Mouse (Mus musculus) heart, embryonic 11.5 days (tissue): ENCODE data around the gene Cdhr3. TPM values are rescaled to one million over a fixed set of nuclear protein-coding genes. Genes with fewer than 3 reads are reported as not detected.

Source experiments
- ATAC-seq: fragments of 200-750 bp; cut with Nextera tagmentation; replicated peaks from 2 replicates; pipeline ENCODE4 v1.8.0; 2017; ENCODE audit warnings: moderate library complexity; ENCODE audit not compliant: insufficient number of reproducible peaks, low FRiP score, low TSS enrichment
- H3K27ac ChIP-seq: fragments of 300-500 bp; sonication (generic); 2 replicates; pipeline ENCODE4 v1.5.1; 2014; ENCODE audit warnings: mild to moderate bottlenecking, low read depth, low read length
- H3K27me3 ChIP-seq: fragments of 300-500 bp; sonication (generic); 2 replicates; pipeline ENCODE4 v1.6.1; 2014; ENCODE audit warnings: mild to moderate bottlenecking, low read length, mixed read lengths; ENCODE audit not compliant: control insufficient read depth, insufficient read depth
- H3K36me3 ChIP-seq: fragments of 300-500 bp; sonication (generic); 2 replicates; pipeline ENCODE4 v1.6.1; 2014; ENCODE audit warnings: mild to moderate bottlenecking, low read length, moderate library complexity, mixed read lengths; ENCODE audit not compliant: control insufficient read depth, insufficient read depth
- H3K4me1 ChIP-seq: fragments of 300-500 bp; sonication (generic); 2 replicates; pipeline ENCODE4 v1.6.1; 2014; ENCODE audit warnings: low read length; ENCODE audit not compliant: control insufficient read depth, insufficient read depth
- H3K4me2 ChIP-seq: fragments of 300-500 bp; sonication (generic); 2 replicates; pipeline ENCODE4 v1.6.1; 2014; ENCODE audit warnings: mild to moderate bottlenecking, moderate library complexity
- H3K4me3 ChIP-seq: fragments of 300-500 bp; sonication (generic); 2 replicates; pipeline ENCODE4 v1.5.1; 2014; ENCODE audit warnings: low read depth, low read length
- H3K9ac ChIP-seq: fragments of 300-500 bp; sonication (generic); 2 replicates; pipeline ENCODE4 v1.6.1; 2014; ENCODE audit warnings: mild to moderate bottlenecking, low read depth, low read length, moderate library complexity
- H3K9me3 ChIP-seq: fragments of 300-500 bp; sonication (generic); replicated peaks from 2 replicates; pipeline ENCODE4 v1.6.1; 2016; ENCODE audit warnings: low read length; ENCODE audit not compliant: control insufficient read depth
- WGBS: fragments of 180-500 bp; shearing (Covaris S2); extraction: QIAGEN DNeasy Blood & Tissue Kit; methylation state at CpG from one replicate; pipeline ENCODE4 v1.1.7; 2014; ENCODE audit not compliant: insufficient replicate concordance; 5-methylcytosine and 5-hydroxymethylcytosine counted together
- polyA plus RNA-seq: library from polyadenylated mRNA; unstranded; fragments of >200 nt; fragmentation: Nextera tagmentation; extraction: Ambion mirVana; gene quantifications from 2 replicates; pipeline ENCODE4 v1.2.1, GENCODE M21; 2014

Cdhr3 gene
- polyA plus RNA-seq, 1 experiment from 2014 or later: not detected

- H3K9me3 ChIP-seq: no peaks in the 10 kb centered on the region
- no peak for ATAC-seq
- H3K4me3 ChIP-seq: no peak overlapping the region
- H3K27me3 ChIP-seq: no peaks in the 10 kb centered on the region
- 46% methylated on average over 6 of the region's 6 CpGs for WGBS
- peaks cover 10% of the 10 kb centered on the region for H3K4me1 ChIP-seq
- H3K36me3 ChIP-seq: no peaks in the 10 kb centered on the region
- no peak overlapping the region for H3K27ac ChIP-seq
- no peak overlapping the region for H3K9ac ChIP-seq
- no peak overlapping the region for H3K4me2 ChIP-seq
These were observed 68.2 kb downstream of the Cdhr3 start for GRCm38 (mm10) chr12:33024524-33024923.

- Histone ChIP-seq H3K36me3 (no peaks in the 10 kb centered on the region), H3K9me3 (no peaks in the 10 kb centered on the region), H3K4me3 (no peak overlapping the region), H3K4me2 (no peak overlapping the region), H3K27me3 (no peaks in the 10 kb centered on the region), H3K4me1 (no peaks in the 10 kb centered on the region), H3K27ac (no peak overlapping the region), H3K9ac (no peak overlapping the region)
- WGBS: 76% methylated on average over 4 of the region's 4 CpGs
- no peak for ATAC-seq
These were observed 70.9 kb downstream of the Cdhr3 start for GRCm38 (mm10) chr12:33021751-33022150.

GRCm38 (mm10) chr12:33021140-33021539 is 71.5 kb downstream of the Cdhr3 start:
- Histone ChIP-seq H3K27ac (no peak overlapping the region), H3K27me3 (no peaks in the 10 kb centered on the region), H3K9ac (no peak overlapping the region), H3K4me3 (no peak overlapping the region), H3K4me2 (no peak overlapping the region), H3K36me3 (no peaks in the 10 kb centered on the region), H3K9me3 (no peaks in the 10 kb centered on the region), H3K4me1 (no peaks in the 10 kb centered on the region)
- 64% methylated on average over 9 of the region's 9 CpGs for WGBS
- no peak for ATAC-seq

GRCm38 (mm10) chr12:33020011-33020410 is 72.7 kb downstream of the Cdhr3 start:
- Histone ChIP-seq H3K27ac (no peak overlapping the region), H3K9ac (no peak overlapping the region), H3K36me3 (no peaks in the 10 kb centered on the region), H3K4me2 (no peak overlapping the region), H3K4me1 (no peaks in the 10 kb centered on the region), H3K4me3 (no peak overlapping the region), H3K27me3 (no peaks in the 10 kb centered on the region), H3K9me3 (no peaks in the 10 kb centered on the region)
- WGBS: 80% methylated on average over 6 of the region's 6 CpGs
- no peak for ATAC-seq

GRCm38 (mm10) chr12:33018601-33019000 is 74.1 kb downstream of the Cdhr3 start:
- no peak overlapping the region for H3K4me3 ChIP-seq
- H3K27me3 ChIP-seq: no peaks in the 10 kb centered on the region
- H3K27ac ChIP-seq: no peak overlapping the region
- no peaks in the 10 kb centered on the region for H3K4me1 ChIP-seq
- 62% methylated on average over 4 of the region's 4 CpGs for whole genome bisulfite sequencing
- ATAC-seq: no peak
- no peaks in the 10 kb centered on the region for H3K9me3 ChIP-seq
- H3K4me2 ChIP-seq: no peak overlapping the region
- no peaks in the 10 kb centered on the region for H3K36me3 ChIP-seq
- H3K9ac ChIP-seq: no peak overlapping the region

- Histone ChIP-seq H3K4me3 (no peak overlapping the region), H3K27me3 (no peaks in the 10 kb centered on the region), H3K9ac (no peak overlapping the region), H3K4me2 (no peak overlapping the region), H3K36me3 (no peaks in the 10 kb centered on the region), H3K4me1 (no peaks in the 10 kb centered on the region), H3K9me3 (no peaks in the 10 kb centered on the region), H3K27ac (no peak overlapping the region)
- no peak for ATAC-seq
- WGBS: 60% methylated on average over 7 of the region's 7 CpGs
These were observed 75.6 kb downstream of the Cdhr3 start for GRCm38 (mm10) chr12:33016824-33017705.

GRCm38 (mm10) chr12:33015103-33015502 is 77.6 kb downstream of the Cdhr3 start:
- no peak overlapping the region for H3K4me3 ChIP-seq
- no peaks in the 10 kb centered on the region for H3K4me1 ChIP-seq
- no peaks in the 10 kb centered on the region for H3K9me3 ChIP-seq
- no peak overlapping the region for H3K9ac ChIP-seq
- no peak for ATAC-seq
- 44% methylated on average over 1 of the region's 1 CpGs for WGBS
- H3K4me2 ChIP-seq: no peak overlapping the region
- no peaks in the 10 kb centered on the region for H3K36me3 ChIP-seq
- no peaks in the 10 kb centered on the region for H3K27me3 ChIP-seq
- no peak overlapping the region for H3K27ac ChIP-seq

GRCm38 (mm10) chr12:33014050-33014796 is 78.5 kb downstream of the Cdhr3 start:
- H3K9ac ChIP-seq: no peak overlapping the region
- WGBS: 54% methylated on average over 7 of the region's 7 CpGs
- no peaks in the 10 kb centered on the region for H3K9me3 ChIP-seq
- no peaks in the 10 kb centered on the region for H3K36me3 ChIP-seq
- no peak for ATAC-seq
- no peak overlapping the region for H3K4me3 ChIP-seq
- H3K4me2 ChIP-seq: no peak overlapping the region
- no peak overlapping the region for H3K27ac ChIP-seq
- no peaks in the 10 kb centered on the region for H3K4me1 ChIP-seq
- no peaks in the 10 kb centered on the region for H3K27me3 ChIP-seq
